Mouse (Mus musculus) forebrain, embryonic 14.5 days (tissue): ENCODE results near the gene Dusp3. TPM values are rescaled to one million over a fixed set of nuclear protein-coding genes. Genes with fewer than 3 reads are reported as not detected.
A peak's percentile ranks its signal among the peaks of the same experiment; 100 is the strongest.

ENCODE experiments used
- ATAC-seq: fragments of 200-750 bp; cut with Nextera tagmentation; 2 replicates; pipeline ENCODE4 v1.8.0; 2017; ENCODE audit warnings: mild to moderate bottlenecking, moderate library complexity
- DNase-seq: peaks from one replicate; pipeline ENCODE4 v3.0.0-alpha.2; 2015; ENCODE audit warnings: low spot score
- H3K27ac ChIP-seq: fragments of 300-500 bp; sonication (generic); 2 replicates; pipeline ENCODE4 v1.5.1; 2014; ENCODE audit warnings: low read depth, mild to moderate bottlenecking, control low read depth, low read length, moderate library complexity
- H3K27me3 ChIP-seq: fragments of 300-500 bp; sonication (generic); replicated peaks from 2 replicates; pipeline ENCODE4 v1.6.1; 2014; ENCODE audit warnings: low read length, control low read depth, mixed read lengths; ENCODE audit not compliant: control insufficient read depth, insufficient read depth
- H3K36me3 ChIP-seq: fragments of 300-500 bp; sonication (generic); 2 replicates; pipeline ENCODE4 v1.6.1; 2014; ENCODE audit warnings: low read length, control low read depth; ENCODE audit not compliant: control insufficient read depth, insufficient read depth
- H3K4me1 ChIP-seq: fragments of 300-500 bp; sonication (generic); 2 replicates; pipeline ENCODE4 v1.6.1; 2014; ENCODE audit warnings: antibody characterized with exemption, low read length, control low read depth; ENCODE audit not compliant: control insufficient read depth, insufficient read depth
- H3K4me2 ChIP-seq: fragments of 300-500 bp; sonication (generic); 2 replicates; pipeline ENCODE4 v1.6.1; 2014; ENCODE audit warnings: mild to moderate bottlenecking, control low read depth, low read length
- H3K4me3 ChIP-seq: fragments of 300-500 bp; sonication (generic); 2 replicates; pipeline ENCODE4 v1.5.1; 2014; ENCODE audit warnings: low read depth, low read length, control low read depth
- H3K9ac ChIP-seq: fragments of 300-500 bp; sonication (generic); 2 replicates; pipeline ENCODE4 v1.6.1; 2014; ENCODE audit warnings: mild to moderate bottlenecking, low read length, control low read depth, moderate library complexity
- H3K9me3 ChIP-seq: fragments of 300-500 bp; sonication (generic); replicated peaks from 2 replicates; pipeline ENCODE4 v1.6.1; 2016; ENCODE audit warnings: low read length, control low read depth, mixed read lengths; ENCODE audit not compliant: control insufficient read depth
- WGBS: fragments of 180-500 bp; shearing (Covaris S2); extraction: QIAGEN DNeasy Blood & Tissue Kit; methylation state at CpG from one replicate; pipeline ENCODE4 v1.1.7; 2014; 5-methylcytosine and 5-hydroxymethylcytosine counted together
- polyA plus RNA-seq: library from polyadenylated mRNA; unstranded; fragments of >200 nt; fragmentation: Nextera tagmentation; extraction: Ambion mirVana; gene quantifications from 2 replicates; pipeline ENCODE4 v1.2.1, GENCODE M21; 2014

Gene Dusp3
- polyA plus RNA-seq, 1 experiment from 2014 or later: 10.4 TPM

DNA sequence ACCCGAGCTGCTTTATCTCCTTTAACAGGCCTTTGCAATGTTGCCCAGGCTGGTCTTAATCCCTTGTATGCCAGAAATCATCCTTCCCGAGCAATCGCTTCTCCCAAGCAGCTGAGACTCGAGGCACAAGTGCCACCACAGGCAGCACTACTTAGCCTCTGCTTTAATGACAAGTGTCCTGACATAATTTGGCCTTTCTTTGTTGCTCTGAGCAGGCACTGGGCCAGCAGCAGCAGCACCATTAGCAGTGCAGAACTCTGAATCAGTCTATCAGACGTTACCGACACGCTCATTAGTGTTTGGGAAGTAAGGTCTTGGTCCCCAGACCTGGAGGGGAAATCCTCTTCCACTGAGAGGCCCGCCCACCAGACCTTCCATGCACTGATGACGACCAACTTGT, 32.9 kb upstream of the Dusp3 start:
- H3K4me2 ChIP-seq: no peak overlapping the region
- no peaks in the 10 kb centered on the region for H3K9me3 ChIP-seq
- H3K9ac ChIP-seq: no peak overlapping the region
- peak; percentile 55 for DNase-seq
- peaks cover 29% of the 10 kb centered on the region for H3K36me3 ChIP-seq
- no peak overlapping the region for H3K4me3 ChIP-seq
- ATAC-seq: no peak; the same call in 1 of the 2 replicates
- 28% methylated on average over 9 of the region's 9 CpGs for WGBS
- H3K27me3 ChIP-seq: no peaks in the 10 kb centered on the region
- peaks cover 6% of the 10 kb centered on the region; the same call in 1 of the 2 replicates for H3K4me1 ChIP-seq
- no peak overlapping the region for H3K27ac ChIP-seq

- Histone ChIP-seq H3K27ac (no peak overlapping the region), H3K4me3 (no peak overlapping the region), H3K4me2 (no peak overlapping the region), H3K9ac (no peak overlapping the region), H3K4me1 (peaks cover 6% of the 10 kb centered on the region; the same call in 1 of the 2 replicates), H3K27me3 (no peaks in the 10 kb centered on the region), H3K9me3 (no peaks in the 10 kb centered on the region), H3K36me3 (peaks cover 58% of the 10 kb centered on the region)
- no peak for DNase-seq
- no peak for ATAC-seq
- WGBS: 100% methylated on average over 1 of the region's 1 CpGs
These were observed 29.3 kb upstream of the Dusp3 start for GRCm38 (mm10) chr11:102016136-102016535.

DNA sequence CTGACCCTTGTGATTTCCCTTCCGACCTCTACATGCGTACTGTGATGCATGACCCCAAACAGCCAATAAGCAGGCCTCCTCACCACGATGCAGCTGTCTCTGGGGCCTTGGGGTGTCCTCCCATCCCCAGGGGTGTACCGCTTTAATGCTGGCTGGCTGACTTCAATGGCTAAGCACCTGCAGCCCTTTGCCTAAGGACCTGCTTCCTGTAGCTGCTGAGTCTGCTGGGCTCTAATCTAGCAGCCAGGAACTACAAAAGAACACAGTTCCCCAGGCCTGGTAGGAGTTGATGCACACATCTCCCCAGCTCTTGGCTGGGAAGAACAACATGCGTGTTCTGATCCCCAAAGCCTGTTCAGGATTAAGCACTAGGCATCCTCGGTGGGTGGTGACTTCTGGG, 28.7 kb upstream of the Dusp3 start:
- H3K4me1 ChIP-seq: peaks cover 10% of the 10 kb centered on the region
- peaks cover 63% of the 10 kb centered on the region for H3K36me3 ChIP-seq
- H3K27ac ChIP-seq: no peak overlapping the region
- WGBS: 65% methylated on average over 6 of the region's 6 CpGs
- H3K9me3 ChIP-seq: no peaks in the 10 kb centered on the region
- ATAC-seq (no peak), DNase-seq (no peak)
- H3K27me3 ChIP-seq: no peaks in the 10 kb centered on the region
- H3K4me2 ChIP-seq: no peak overlapping the region
- no peak overlapping the region for H3K9ac ChIP-seq
- H3K4me3 ChIP-seq: no peak overlapping the region

DNA sequence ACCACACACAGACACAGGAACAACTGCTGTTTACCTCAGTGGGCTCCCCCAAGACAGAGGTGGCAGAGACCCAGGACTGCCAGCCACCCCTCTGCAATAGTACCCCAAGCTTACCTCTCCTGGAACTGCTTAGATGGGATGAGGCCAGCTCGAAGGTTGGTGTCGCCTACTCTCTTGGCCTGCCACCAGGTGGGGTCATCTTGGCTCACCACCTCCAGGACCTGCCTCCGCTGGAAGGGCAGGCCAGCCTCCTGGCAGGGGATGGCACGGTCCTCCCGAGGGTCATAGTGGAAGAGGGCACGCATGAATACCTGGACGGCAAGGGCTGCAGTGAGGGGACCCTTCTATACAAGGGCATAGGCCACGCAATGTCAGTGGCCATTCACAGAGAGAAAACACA, 26.4 kb upstream of the Dusp3 start:
- 90% methylated on average over 8 of the region's 8 CpGs for WGBS

GRCm38 (mm10) chr11:102011510-102011909, 24.7 kb upstream of the Dusp3 start:
- 51% methylated on average over 8 of the region's 8 CpGs for WGBS
- Histone ChIP-seq H3K4me1 (peaks cover 14% of the 10 kb centered on the region), H3K27me3 (no peaks in the 10 kb centered on the region), H3K4me2 (no peak overlapping the region), H3K27ac (no peak overlapping the region), H3K4me3 (no peak overlapping the region), H3K9me3 (no peaks in the 10 kb centered on the region), H3K9ac (no peak overlapping the region), H3K36me3 (peaks cover 81% of the 10 kb centered on the region)
- no peak for DNase-seq
- no peak for ATAC-seq

More for the DNA sequence above, 26.4 kb upstream of the Dusp3 start:
- Histone ChIP-seq H3K9me3 (no peaks in the 10 kb centered on the region), H3K4me1 (peaks cover 14% of the 10 kb centered on the region), H3K36me3 (peaks cover 76% of the 10 kb centered on the region), H3K9ac (no peak overlapping the region), H3K27me3 (no peaks in the 10 kb centered on the region), H3K4me2 (no peak overlapping the region), H3K4me3 (no peak overlapping the region), H3K27ac (no peak overlapping the region)
- ATAC-seq: no peak
- DNase-seq: no peak

- H3K4me1 ChIP-seq: peaks cover 14% of the 10 kb centered on the region
- 14% methylated on average over 13 of the region's 13 CpGs for WGBS
These were observed 23.3 kb upstream of the Dusp3 start for GRCm38 (mm10) chr11:102010140-102010539.

DNA sequence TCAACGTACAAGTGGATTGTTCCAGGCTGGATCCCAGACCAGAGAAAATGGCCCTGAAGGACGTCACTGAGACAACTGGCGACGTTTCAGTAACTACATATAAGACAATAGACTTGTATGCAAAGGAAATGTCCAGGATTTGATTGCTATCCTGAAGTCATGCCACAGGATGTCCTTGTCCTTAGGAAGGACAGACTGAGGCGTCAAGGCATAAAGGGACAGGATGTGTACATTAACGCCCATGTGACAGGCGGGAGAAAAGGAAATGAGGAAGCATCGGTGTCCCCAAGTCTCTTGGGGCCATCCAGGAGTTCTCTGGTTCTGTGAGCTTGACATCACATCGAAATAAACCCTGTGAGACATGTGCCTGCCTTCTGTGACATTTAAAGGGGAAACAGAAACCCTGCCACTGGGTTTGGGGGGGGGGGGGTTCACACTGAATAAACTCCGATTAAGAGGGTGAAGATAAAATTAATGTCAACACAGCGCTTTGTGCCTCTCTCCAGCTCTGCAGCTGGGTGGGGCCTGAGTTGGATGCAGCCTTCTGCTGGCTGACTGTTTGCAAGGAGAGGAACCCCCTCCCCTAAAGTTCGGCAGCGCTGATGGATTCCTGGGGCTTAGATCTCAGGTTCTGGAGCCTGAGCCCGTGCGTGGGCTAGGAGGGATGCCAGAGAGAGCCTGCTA, 22.3 kb upstream of the Dusp3 start:
- Histone ChIP-seq H3K4me1 (peaks cover 14% of the 10 kb centered on the region), H3K9me3 (no peaks in the 10 kb centered on the region), H3K27ac (peak overlapping the region; percentile 91), H3K4me3 (no peak overlapping the region), H3K36me3 (peaks cover 80% of the 10 kb centered on the region), H3K9ac (no peak overlapping the region), H3K4me2 (no peak overlapping the region), H3K27me3 (no peaks in the 10 kb centered on the region)
- DNase-seq (no peak), ATAC-seq (no peak)
- 87% methylated on average over 15 of the region's 15 CpGs for WGBS

More at GRCm38 (mm10) chr11:102010140-102010539, 23.3 kb upstream of the Dusp3 start:
- DNase-seq: peak; percentile 90
- H3K27me3 ChIP-seq: no peaks in the 10 kb centered on the region
- H3K4me2 ChIP-seq: no peak overlapping the region
- H3K27ac ChIP-seq: peak overlapping the region; percentile 91
- no peak overlapping the region for H3K9ac ChIP-seq
- no peaks in the 10 kb centered on the region for H3K9me3 ChIP-seq
- H3K4me3 ChIP-seq: no peak overlapping the region
- H3K36me3 ChIP-seq: peaks cover 81% of the 10 kb centered on the region
- ATAC-seq: peak; percentile 95

DNA sequence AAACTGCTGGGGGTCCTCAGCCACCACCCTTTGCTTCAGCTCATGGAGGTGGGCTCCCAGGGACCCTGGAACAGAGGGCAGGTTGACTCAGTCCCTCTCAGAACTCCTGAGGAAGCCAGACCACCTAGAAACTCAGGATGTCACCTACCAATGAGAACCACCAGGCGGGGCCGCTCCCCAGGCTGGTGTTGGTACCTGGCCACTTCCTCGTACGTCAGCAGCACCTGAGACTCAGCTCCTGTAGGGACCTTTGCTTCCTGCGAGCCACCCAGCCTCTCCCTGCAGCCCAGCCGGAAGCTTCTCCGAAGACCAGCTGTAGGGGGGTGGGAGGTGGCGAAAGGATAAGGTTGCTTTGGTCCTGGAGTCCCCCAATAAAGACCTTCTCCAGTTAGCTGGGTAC, 21.6 kb upstream of the Dusp3 start:
- ATAC-seq (no peak), DNase-seq (no peak)
- Histone ChIP-seq H3K4me1 (peaks cover 14% of the 10 kb centered on the region), H3K9ac (no peak overlapping the region), H3K27me3 (no peaks in the 10 kb centered on the region), H3K4me3 (no peak overlapping the region), H3K4me2 (no peak overlapping the region), H3K36me3 (peaks cover 74% of the 10 kb centered on the region), H3K9me3 (no peaks in the 10 kb centered on the region), H3K27ac (no peak overlapping the region)
- 98% methylated on average over 8 of the region's 8 CpGs for WGBS

GRCm38 (mm10) chr11:102006688-102007087, 19.9 kb upstream of the Dusp3 start:
- Histone ChIP-seq H3K9me3 (no peaks in the 10 kb centered on the region), H3K4me2 (no peak overlapping the region), H3K27me3 (no peaks in the 10 kb centered on the region), H3K9ac (no peak overlapping the region), H3K27ac (no peak overlapping the region), H3K4me1 (peaks cover 14% of the 10 kb centered on the region), H3K36me3 (peaks cover 64% of the 10 kb centered on the region), H3K4me3 (no peak overlapping the region)
- ATAC-seq (no peak), DNase-seq (no peak)
- 73% methylated on average over 5 of the region's 5 CpGs for WGBS
